ENCODE assay signal across 9 mouse cellular contexts in the genomic region with DNA sequence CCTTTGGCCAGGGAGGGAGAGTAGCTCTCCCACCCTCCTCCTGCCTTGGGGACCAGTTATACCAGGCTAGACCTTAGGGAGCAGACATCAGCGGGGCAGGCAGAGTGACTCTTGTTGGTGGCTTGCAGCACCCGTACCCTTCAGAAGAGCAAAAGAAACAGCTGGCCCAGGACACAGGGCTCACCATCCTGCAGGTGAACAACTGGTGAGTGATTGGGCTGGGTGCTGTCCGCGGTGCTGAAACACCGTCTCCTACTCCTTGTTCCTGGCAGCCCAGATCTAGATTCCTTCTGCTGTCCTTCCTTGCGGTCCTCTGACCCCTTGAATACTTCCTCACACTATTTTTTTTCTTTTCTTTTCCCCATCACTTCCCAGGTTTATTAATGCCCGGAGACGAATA. TPM values are rescaled to one million over a fixed set of nuclear protein-coding genes. Genes with fewer than 3 reads are reported as not detected.
DNase-seq lines count a peak whose midpoint lies in the region; ATAC-seq and TF ChIP-seq lines count a peak whose summit lies in the region.
"Had no signal": no experiment of that assay in that cellular context is flagged by ENCODE, and none has a peak within 500 bp of the region (broad histone marks: within the 10 kb centered on the region; RNA-seq: fewer than 3 reads in every experiment).

No protein-coding gene starts in this region.

- no peak for TF ChIP-seq EP300 in CH12.LX (IDR thresholded peaks at IDR 0.05; ENCODE audit: low read length)

- H3K9ac ChIP-seq in heart, embryonic 11.5 days (ENCODE audit: low read depth, low read length) = no peak overlapping the region
- H3K9ac ChIP-seq in CH12.LX (ENCODE audit: insufficient read depth, low read depth) = no peak overlapping the region
- no peak overlapping the region for H3K9ac ChIP-seq in limb, embryonic 12.5 days (replicated peaks)
- no peak overlapping the region for H3K9ac ChIP-seq in forebrain, embryonic 13.5 days
- H3K9ac ChIP-seq: heart, embryonic 15.5 days had no signal

- in situ Hi-C loops in CH12.LX (cut with MboI; ENCODE audit: low pct_ligation_motif_present, low pct_unique_long_range_greater_than_20kb, low sequenced_read_pairs) = loop anchor here (5.0 kb wide), 1 partner anchor 89 kb away; a partner anchor contains a TSS

- TF ChIP-seq RAD21 in CH12.LX (IDR thresholded peaks at IDR 0.05; ENCODE audit: low read depth, low read length) = no peak

- TF ChIP-seq CTCF in CH12.LX (conservative IDR thresholded peaks at IDR 0.05 in 1 of 2, IDR thresholded peaks at IDR 0.05 in 1 of 2; ENCODE audit: low read depth in 2 of 2, low read length in 2 of 2) = no peak

- peaks cover 24% of the 10 kb centered on the region for H3K36me3 ChIP-seq in heart, embryonic 10.5 days
- peaks cover 14% of the 10 kb centered on the region for H3K36me3 ChIP-seq in heart, embryonic 11.5 days (ENCODE audit: control insufficient read depth, insufficient read depth, low read length)
- H3K36me3 ChIP-seq in CH12.LX (replicated peaks in 1 of 2; ENCODE audit: control insufficient read depth in 1 of 2, insufficient read depth in 1 of 2, low read length in 1 of 2) = peaks cover 15 to 33% of the 10 kb centered on the region in 2 experiments
- H3K36me3 ChIP-seq in limb, embryonic 12.5 days = no peaks in the 10 kb centered on the region
- H3K36me3 ChIP-seq in forebrain, embryonic 13.5 days (ENCODE audit: poor library complexity, severe bottlenecking) = peaks cover 68% of the 10 kb centered on the region

- no peaks in the 10 kb centered on the region for H3K4me1 ChIP-seq in heart, embryonic 10.5 days
- no peaks in the 10 kb centered on the region for H3K4me1 ChIP-seq in heart, embryonic 11.5 days (ENCODE audit: control insufficient read depth, insufficient read depth, low read length)
- H3K4me1 ChIP-seq in CH12.LX (ENCODE audit: control insufficient read depth in 1 of 2, insufficient read depth in 2 of 2) = no peaks in the 10 kb centered on the region
- no peaks in the 10 kb centered on the region for H3K4me1 ChIP-seq in limb, embryonic 12.5 days (replicated peaks)
- no peaks in the 10 kb centered on the region for H3K4me1 ChIP-seq in forebrain, embryonic 13.5 days
- H3K4me1 ChIP-seq: heart, embryonic 15.5 days had no signal

- H3K79me2 ChIP-seq in CH12.LX (replicated peaks; ENCODE audit: control insufficient read depth, extremely low read depth, insufficient read depth, poor library complexity, severe bottlenecking) = no peaks in the 10 kb centered on the region

- intact Hi-C loops in left cerebral cortex, postnatal 25 days (cut with DNase I) = no loop called here

- no peak for ATAC-seq in heart, embryonic 11.5 days (replicated peaks; ENCODE audit: insufficient number of reproducible peaks, low FRiP score, low TSS enrichment)
- 0 out of 2 replicates have a peak, but pooled peaks have one; percentile 42 for ATAC-seq in limb, embryonic 12.5 days (ENCODE audit: insufficient number of reproducible peaks, insufficient read depth, low FRiP score, low TSS enrichment, low read depth)
- no peak for ATAC-seq in forebrain, embryonic 13.5 days

- no peak overlapping the region for H3K27ac ChIP-seq in heart, embryonic 10.5 days
- no peak overlapping the region for H3K27ac ChIP-seq in heart, embryonic 11.5 days (ENCODE audit: low read depth, low read length)
- no peak overlapping the region for H3K27ac ChIP-seq in CH12.LX (ENCODE audit: insufficient read depth, low read depth)
- H3K27ac ChIP-seq in limb, embryonic 12.5 days = no peak overlapping the region
- no peak overlapping the region for H3K27ac ChIP-seq in forebrain, embryonic 13.5 days
- H3K27ac ChIP-seq: heart, embryonic 15.5 days had no signal

- no peak for TF ChIP-seq POLR2A in CH12.LX (IDR thresholded peaks at IDR 0.05; ENCODE audit: low read depth, low read length)

- H3K9me3 ChIP-seq in heart, embryonic 10.5 days = no peaks in the 10 kb centered on the region
- no peaks in the 10 kb centered on the region for H3K9me3 ChIP-seq in heart, embryonic 11.5 days (replicated peaks; ENCODE audit: control insufficient read depth, low read length)
- H3K9me3 ChIP-seq in CH12.LX (replicated peaks; ENCODE audit: low read length) = peaks cover 2% of the 10 kb centered on the region
- H3K9me3 ChIP-seq in limb, embryonic 12.5 days = no peaks in the 10 kb centered on the region
- H3K9me3 ChIP-seq in forebrain, embryonic 13.5 days (replicated peaks) = 0 out of 2 replicates have a peak, but pooled peaks cover 3% of the 10 kb centered on the region
- H3K9me3 ChIP-seq: heart, embryonic 15.5 days had no signal

- no peaks in the 10 kb centered on the region for H3K27me3 ChIP-seq in heart, embryonic 10.5 days (ENCODE audit: insufficient read depth, poor library complexity, severe bottlenecking)
- no peaks in the 10 kb centered on the region for H3K27me3 ChIP-seq in heart, embryonic 11.5 days (ENCODE audit: control insufficient read depth, insufficient read depth, low read length)
- H3K27me3 ChIP-seq in CH12.LX (replicated peaks) = no peaks in the 10 kb centered on the region
- H3K27me3 ChIP-seq in limb, embryonic 12.5 days = no peaks in the 10 kb centered on the region
- H3K27me3 ChIP-seq in forebrain, embryonic 13.5 days = no peaks in the 10 kb centered on the region
- H3K27me3 ChIP-seq: heart, embryonic 15.5 days had no signal

- DNase-seq in heart, embryonic 10.5 days (ENCODE audit: low spot score) = peak; percentile 87
- DNase-seq in CH12.LX (ENCODE audit: extremely low read depth) = peak; percentile 55
- DNase-seq in embryo, embryonic 11 days = peak; percentile 75
- DNase-seq in testis, postnatal 14 days (ENCODE audit: low spot score) = peak; percentile 46
- no peak for DNase-seq in left cerebral cortex, postnatal 25 days (ENCODE audit: low spot score in 2 of 2)

- no peak overlapping the region for H3K4me3 ChIP-seq in heart, embryonic 10.5 days
- H3K4me3 ChIP-seq in heart, embryonic 11.5 days (ENCODE audit: low read depth, low read length) = no peak overlapping the region
- no peak overlapping the region for H3K4me3 ChIP-seq in CH12.LX (replicated peaks in 1 of 3; ENCODE audit: low read depth in 2 of 3, low read length in 2 of 3, poor library complexity in 1 of 3)
- no peak overlapping the region for H3K4me3 ChIP-seq in limb, embryonic 12.5 days (replicated peaks)
- no peak overlapping the region for H3K4me3 ChIP-seq in forebrain, embryonic 13.5 days
- H3K4me3 ChIP-seq: heart, embryonic 15.5 days had no signal

- dilution Hi-C loops in CH12.LX (cut with MboI; ENCODE audit: extremely low pct_ligation_motif_present, extremely low pct_unique_long_range_greater_than_20kb, low sequenced_read_pairs) = no loop called here

- WGBS in heart, embryonic 10.5 days = 20% methylated on average over 8 of the region's 8 CpGs
- WGBS in heart, embryonic 11.5 days (ENCODE audit: insufficient replicate concordance) = 22% methylated on average over 8 of the region's 8 CpGs
- WGBS in limb, embryonic 12.5 days = 22% methylated on average over 8 of the region's 8 CpGs
- 31% methylated on average over 8 of the region's 8 CpGs for WGBS in forebrain, embryonic 13.5 days

- no peak overlapping the region for H3K4me2 ChIP-seq in heart, embryonic 11.5 days
- H3K4me2 ChIP-seq in CH12.LX (ENCODE audit: insufficient read depth, low read depth, poor library complexity, severe bottlenecking) = no peak overlapping the region
- no peak overlapping the region for H3K4me2 ChIP-seq in limb, embryonic 12.5 days
- no peak overlapping the region for H3K4me2 ChIP-seq in forebrain, embryonic 13.5 days
- H3K4me2 ChIP-seq: heart, embryonic 15.5 days had no signal

TF ChIP-seq in CH12.LX, 34 proteins besides CTCF, POLR2A, EP300 and RAD21:
- TF ChIP-seq SIN3A (IDR thresholded peaks at IDR 0.05; ENCODE audit: low read length) (peak; percentile 50; the same call in 1 of the 2 replicates), PAX5 (IDR thresholded peaks at IDR 0.05; ENCODE audit: low read length) (no peak)

RNA-seq across cellular contexts. Expression of a gene that starts 8.8 kb away (rescaled TPM):
- polyA plus RNA-seq in heart, embryonic 10.5 days (2016; fragmentation: Nextera tagmentation; extraction: Ambion mirVana) = 22.5 and 41.8 TPM in 2 replicates
- polyA plus RNA-seq in heart, embryonic 11.5 days (2014; fragmentation: Nextera tagmentation; extraction: Ambion mirVana) = 19.7 and 22.8 TPM in 2 replicates
- total RNA-seq in CH12.LX (2012; rRNA removed) (9.4 and 10.2 TPM in 2 replicates), CH12.LX (2014; rRNA removed) (7.1 and 7.9 TPM in 2 replicates)
- 10.1 and 11.8 TPM in 2 replicates for polyA plus RNA-seq in CH12.LX (2012; ENCODE audit: insufficient read length, low read depth)
- polyA plus RNA-seq in limb, embryonic 12.5 days (2016; fragmentation: Nextera tagmentation; extraction: Ambion mirVana) = 7.7 and 9.4 TPM in 2 replicates
- 10 to 100 TPM; 33.3 to 43.5 TPM for total RNA-seq in left cerebral cortex, postnatal 25 days (2021)
- polyA plus RNA-seq in forebrain, embryonic 13.5 days (2015; fragmentation: Nextera tagmentation; extraction: Ambion mirVana) = 96.9 and 104 TPM in 2 replicates

RNA-seq across cellular contexts. Expression of a gene that starts 38.2 kb away (rescaled TPM):
- polyA plus RNA-seq in heart, embryonic 10.5 days (2016; fragmentation: Nextera tagmentation; extraction: Ambion mirVana) = 12.9 and 14.8 TPM in 2 replicates
- polyA plus RNA-seq in heart, embryonic 11.5 days (2014; fragmentation: Nextera tagmentation; extraction: Ambion mirVana) = 7.4 and 7.8 TPM in 2 replicates
- total RNA-seq in CH12.LX (2012; rRNA removed) = 14.8 and 18.0 TPM in 2 replicates
- 6.9 and 8.8 TPM in 2 replicates for total RNA-seq in CH12.LX (2014; rRNA removed)
- polyA plus RNA-seq in CH12.LX (2012; ENCODE audit: insufficient read length, low read depth) = 11.8 and 15.2 TPM in 2 replicates
- polyA plus RNA-seq in limb, embryonic 12.5 days (2016; fragmentation: Nextera tagmentation; extraction: Ambion mirVana) = 14.7 and 17.4 TPM in 2 replicates
- total RNA-seq in left cerebral cortex, postnatal 25 days (2021) = 10 to 100 TPM in 1 of 2 experiments, 1 to 10 TPM in 1; 9.5 to 11.1 TPM
- 13.7 and 17.1 TPM in 2 replicates for polyA plus RNA-seq in forebrain, embryonic 13.5 days (2015; fragmentation: Nextera tagmentation; extraction: Ambion mirVana)

RNA-seq across cellular contexts. Expression of a gene that starts 54.0 kb away (rescaled TPM):
- polyA plus RNA-seq in heart, embryonic 10.5 days (2016; fragmentation: Nextera tagmentation; extraction: Ambion mirVana) = 0.24 and 0.28 TPM in 2 replicates
- 0.11 and 0.17 TPM in 2 replicates for polyA plus RNA-seq in heart, embryonic 11.5 days (2014; fragmentation: Nextera tagmentation; extraction: Ambion mirVana)
- 0.04 TPM in 2 replicates for total RNA-seq in CH12.LX (2012; rRNA removed)
- total RNA-seq in CH12.LX (2014; rRNA removed) = not detected in 2 replicates
- polyA plus RNA-seq in CH12.LX (2012; ENCODE audit: insufficient read length, low read depth) = 0.08 and 0.10 TPM in 2 replicates
- 0.18 and 0.20 TPM in 2 replicates for polyA plus RNA-seq in limb, embryonic 12.5 days (2016; fragmentation: Nextera tagmentation; extraction: Ambion mirVana)
- total RNA-seq in left cerebral cortex, postnatal 25 days (2021) = 100 to 1,000 TPM; 263 to 264 TPM
- polyA plus RNA-seq in forebrain, embryonic 13.5 days (2015; fragmentation: Nextera tagmentation; extraction: Ambion mirVana) = 0.67 and 0.68 TPM in 2 replicates

Comparison
In these comparisons a context has a peak if more than half of its experiments do, and no peak if none do; other contexts are left out.
1. DNase-seq: peak in heart, embryonic 10.5 days (single experiment), CH12.LX (single experiment), embryo, embryonic 11 days (single experiment) and testis, postnatal 14 days (single experiment); none in left cerebral cortex, postnatal 25 days (0 of 2).